Mouse (Mus musculus): ENCODE data around the gene Caps2. TPM values are rescaled to one million over a fixed set of nuclear protein-coding genes. Genes with fewer than 3 reads are reported as not detected.

Caps2 gene
- total RNA-seq, 1 experiment from 2014 or later: not detected

Other genes starting within 250 kb of the Caps2 start
- gene Krr1, start 191.0 kb upstream of the Caps2 start, total RNA-seq (2021): 31.3 and 34.2 TPM in 2 replicates
- 0.78 and 4.0 TPM in 2 replicates for gene Glipr1, start 161.0 kb upstream of the Caps2 start, total RNA-seq (2021)
- gene Glipr1l1, start 103.4 kb upstream of the Caps2 start, total RNA-seq (2021): not detected in 2 replicates
- gene Glipr1l2, start 80.3 kb upstream of the Caps2 start, total RNA-seq (2021): not detected in 2 replicates
- not detected in 2 replicates for gene Glipr1l3, start 3.3 kb upstream of the Caps2 start, total RNA-seq (2021)
- gene Kcnc2, start 107.5 kb downstream of the Caps2 start, total RNA-seq (2021): 0.30 and 0.64 TPM in 2 replicates